Mouse (Mus musculus) lung, adult 2 months (tissue): ENCODE results near the gene 1600002K03Rik.

Source experiments
- CTCF ChIP-seq: fragments of 200-500 bp; IDR thresholded peaks from 2 replicates; pipeline ENCODE4 v1.5.1; 2011; ENCODE audit warnings: mild to moderate bottlenecking, low read length, control low read depth; ENCODE audit not compliant: insufficient read depth
- POLR2A ChIP-seq: fragments of 200-500 bp; IDR thresholded peaks from 2 replicates; pipeline ENCODE4 v1.6.1; 2011; ENCODE audit warnings: low read depth, mild to moderate bottlenecking, control low read depth, low read length, borderline replicate concordance; ENCODE audit errors: extremely low read depth

- no peak for TF ChIP-seq CTCF
- no peak for TF ChIP-seq POLR2A
Observed at GRCm38 (mm10) chr10:80139975-80140665, 32.6 kb upstream of the 1600002K03Rik start.
